Mouse (Mus musculus): ENCODE measurements at regions not wholly inside any gene's neighbourhood (a gene's known extent, or its start where the extent isn't known, plus 50 kb on each side); places are given as distances from the start of the nearest gene placed in this dataset.
A peak's percentile ranks its signal among the peaks of the same experiment; 100 is the strongest.

- no peaks in the 10 kb centered on the region for H3K27me3 ChIP-seq (replicated peaks; ENCODE audit: control insufficient read depth, insufficient read depth, low read length)
- no peak overlapping the region for H3K27ac ChIP-seq (ENCODE audit: low read length)
- H3K36me3 ChIP-seq (ENCODE audit: control insufficient read depth, insufficient read depth) = no peaks in the 10 kb centered on the region
- H3K4me3 ChIP-seq (replicated peaks; ENCODE audit: low read length) = no peak overlapping the region
- no peak overlapping the region for H3K4me2 ChIP-seq (ENCODE audit: low read length)
- no peak overlapping the region for H3K9ac ChIP-seq (replicated peaks; ENCODE audit: low read depth, low read length)
- H3K9me3 ChIP-seq (ENCODE audit: control insufficient read depth, low read length) = no peaks in the 10 kb centered on the region
- ATAC-seq = no peak
- H3K4me1 ChIP-seq (replicated peaks; ENCODE audit: control insufficient read depth, insufficient read depth, low read length) = no peaks in the 10 kb centered on the region
- WGBS = 92% methylated on average over 3 of the region's 3 CpGs
Measured at GRCm38 (mm10) chr10:91701822-91702221, 520.7 kb upstream of the Tmpo start.

- Histone ChIP-seq H3K4me2 (ENCODE audit: low read length) (no peak overlapping the region), H3K9ac (replicated peaks; ENCODE audit: low read depth, low read length) (no peak overlapping the region), H3K27ac (ENCODE audit: low read length) (no peak overlapping the region), H3K9me3 (ENCODE audit: control insufficient read depth, low read length) (no peaks in the 10 kb centered on the region), H3K27me3 (replicated peaks; ENCODE audit: control insufficient read depth, insufficient read depth, low read length) (no peaks in the 10 kb centered on the region), H3K36me3 (ENCODE audit: control insufficient read depth, insufficient read depth) (no peaks in the 10 kb centered on the region), H3K4me1 (replicated peaks; ENCODE audit: control insufficient read depth, insufficient read depth, low read length) (peaks cover 8% of the 10 kb centered on the region), H3K4me3 (replicated peaks; ENCODE audit: low read length) (no peak overlapping the region)
- WGBS = 45% methylated on average over 8 of the region's 8 CpGs
- no peak for ATAC-seq
Measured at GRCm38 (mm10) chr10:91686082-91686618, 505.0 kb upstream of the Tmpo start.

DNA sequence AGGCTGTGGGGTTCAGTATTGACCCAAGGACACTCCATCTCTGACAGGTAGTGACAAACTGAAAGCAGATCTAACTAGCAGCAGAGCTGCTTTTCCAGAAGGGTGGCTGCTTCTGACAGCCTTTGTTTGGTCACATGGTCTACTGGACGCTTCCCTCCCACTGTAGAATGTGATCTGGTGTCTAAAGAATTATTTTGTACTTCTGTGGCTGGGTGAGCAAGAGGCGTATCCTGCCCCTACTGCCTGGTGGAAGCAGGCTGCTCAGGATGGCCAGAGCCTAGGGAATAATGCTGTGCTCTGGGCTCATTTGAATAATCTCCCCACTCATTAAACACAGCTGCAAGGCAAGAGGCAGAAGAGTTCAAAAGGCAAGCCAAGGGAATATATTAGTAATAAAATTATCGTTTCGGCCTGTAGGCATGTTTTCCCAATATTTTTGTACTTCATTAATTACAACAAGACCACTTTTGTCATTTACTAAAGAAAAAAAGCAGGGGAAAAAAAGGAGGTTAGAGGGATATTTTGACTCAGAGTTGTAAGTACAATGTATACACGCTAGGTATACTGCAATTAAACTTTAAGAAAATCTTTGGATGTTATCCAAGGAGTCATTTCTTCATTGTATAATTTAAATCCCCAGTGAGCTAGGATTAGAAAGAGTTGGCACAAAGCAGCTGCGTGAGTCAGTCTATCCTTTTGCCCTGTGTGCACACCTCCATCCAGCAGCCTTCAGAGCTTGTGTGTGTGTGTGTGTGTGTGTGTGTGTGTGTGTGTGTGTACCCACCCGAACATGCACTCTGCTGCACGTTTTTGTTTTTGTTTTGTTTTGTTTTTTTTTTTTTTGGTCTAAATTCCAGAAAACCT is 504.3 kb upstream of the Tmpo start:
- peak; percentile 69 for ATAC-seq
- no peak overlapping the region for H3K4me2 ChIP-seq (ENCODE audit: low read length)
- no peak overlapping the region for H3K27ac ChIP-seq (ENCODE audit: low read length)
- H3K27me3 ChIP-seq (replicated peaks; ENCODE audit: control insufficient read depth, insufficient read depth, low read length) = no peaks in the 10 kb centered on the region
- no peak overlapping the region for H3K4me3 ChIP-seq (replicated peaks; ENCODE audit: low read length)
- H3K4me1 ChIP-seq (replicated peaks; ENCODE audit: control insufficient read depth, insufficient read depth, low read length) = peaks cover 8% of the 10 kb centered on the region
- H3K9ac ChIP-seq (replicated peaks; ENCODE audit: low read depth, low read length) = no peak overlapping the region
- 10% methylated on average over 8 of the region's 8 CpGs for WGBS
- no peaks in the 10 kb centered on the region for H3K9me3 ChIP-seq (ENCODE audit: control insufficient read depth, low read length)
- H3K36me3 ChIP-seq (ENCODE audit: control insufficient read depth, insufficient read depth) = no peaks in the 10 kb centered on the region

GRCm38 (mm10) chr10:91679641-91680040 is 498.5 kb upstream of the Tmpo start:
- ATAC-seq = no peak
- Histone ChIP-seq H3K9ac (replicated peaks; ENCODE audit: low read depth, low read length) (no peak overlapping the region), H3K27me3 (replicated peaks; ENCODE audit: control insufficient read depth, insufficient read depth, low read length) (no peaks in the 10 kb centered on the region; the same call in 1 of the 2 replicates), H3K27ac (ENCODE audit: low read length) (no peak overlapping the region), H3K4me1 (replicated peaks; ENCODE audit: control insufficient read depth, insufficient read depth, low read length) (no peaks in the 10 kb centered on the region), H3K4me3 (replicated peaks; ENCODE audit: low read length) (no peak overlapping the region), H3K4me2 (ENCODE audit: low read length) (no peak overlapping the region), H3K36me3 (ENCODE audit: control insufficient read depth, insufficient read depth) (no peaks in the 10 kb centered on the region), H3K9me3 (ENCODE audit: control insufficient read depth, low read length) (no peaks in the 10 kb centered on the region)

DNA sequence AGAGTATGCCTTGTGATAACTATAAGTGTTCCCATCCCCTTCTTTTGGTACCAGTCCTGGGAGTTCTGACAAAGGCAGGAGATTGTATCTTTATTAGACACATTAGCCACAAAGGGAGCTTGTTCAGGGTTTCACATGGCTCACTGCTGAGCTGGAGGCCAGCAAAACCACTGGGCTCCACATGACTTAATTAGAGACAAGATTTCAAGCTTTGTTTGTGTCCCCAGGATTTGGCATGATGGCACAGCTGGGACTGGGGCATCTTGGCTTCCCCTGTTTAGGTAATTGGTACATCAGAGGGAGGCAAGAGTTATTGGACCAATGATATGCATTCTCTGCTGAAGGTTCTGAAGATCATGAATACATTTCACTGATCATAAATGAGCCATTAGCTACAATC is 456.8 kb upstream of the Tmpo start:
- Histone ChIP-seq H3K4me1 (replicated peaks; ENCODE audit: control insufficient read depth, insufficient read depth, low read length) (no peaks in the 10 kb centered on the region), H3K4me3 (replicated peaks; ENCODE audit: low read length) (no peak overlapping the region), H3K36me3 (ENCODE audit: control insufficient read depth, insufficient read depth) (no peaks in the 10 kb centered on the region), H3K9me3 (ENCODE audit: control insufficient read depth, low read length) (no peaks in the 10 kb centered on the region), H3K27ac (ENCODE audit: low read length) (no peak overlapping the region), H3K27me3 (replicated peaks; ENCODE audit: control insufficient read depth, insufficient read depth, low read length) (no peaks in the 10 kb centered on the region), H3K4me2 (ENCODE audit: low read length) (no peak overlapping the region), H3K9ac (replicated peaks; ENCODE audit: low read depth, low read length) (no peak overlapping the region)
- no peak for ATAC-seq

DNA sequence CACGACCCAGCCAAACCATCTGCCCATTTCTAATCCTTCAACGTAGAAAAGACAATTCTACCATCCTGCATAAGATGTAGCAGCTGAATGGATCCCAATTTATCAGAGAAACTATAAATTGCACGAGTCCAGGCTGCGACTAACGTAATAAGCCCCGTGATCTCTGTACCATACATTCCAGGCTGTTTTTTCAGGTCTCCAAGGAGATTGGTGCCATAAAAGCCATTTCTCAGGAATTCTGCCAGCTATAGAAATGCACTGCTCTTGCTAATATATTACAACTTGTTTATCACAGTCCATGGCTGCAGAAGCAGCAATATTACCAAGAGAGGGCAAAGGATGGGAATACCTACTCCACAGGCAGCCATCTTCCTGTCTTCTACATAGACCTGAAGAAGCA is 447.6 kb upstream of the Tmpo start:
- no peak overlapping the region for H3K4me2 ChIP-seq (ENCODE audit: low read length)
- H3K27ac ChIP-seq (ENCODE audit: low read length) = no peak overlapping the region
- ATAC-seq = no peak
- H3K36me3 ChIP-seq (ENCODE audit: control insufficient read depth, insufficient read depth) = no peaks in the 10 kb centered on the region
- no peak overlapping the region for H3K4me3 ChIP-seq (replicated peaks; ENCODE audit: low read length)
- no peaks in the 10 kb centered on the region for H3K9me3 ChIP-seq (ENCODE audit: control insufficient read depth, low read length)
- WGBS = 32% methylated on average over 6 of the region's 6 CpGs
- no peak overlapping the region for H3K9ac ChIP-seq (replicated peaks; ENCODE audit: low read depth, low read length)
- peaks cover 3% of the 10 kb centered on the region for H3K4me1 ChIP-seq (replicated peaks; ENCODE audit: control insufficient read depth, insufficient read depth, low read length)
- no peaks in the 10 kb centered on the region for H3K27me3 ChIP-seq (replicated peaks; ENCODE audit: control insufficient read depth, insufficient read depth, low read length)

DNA sequence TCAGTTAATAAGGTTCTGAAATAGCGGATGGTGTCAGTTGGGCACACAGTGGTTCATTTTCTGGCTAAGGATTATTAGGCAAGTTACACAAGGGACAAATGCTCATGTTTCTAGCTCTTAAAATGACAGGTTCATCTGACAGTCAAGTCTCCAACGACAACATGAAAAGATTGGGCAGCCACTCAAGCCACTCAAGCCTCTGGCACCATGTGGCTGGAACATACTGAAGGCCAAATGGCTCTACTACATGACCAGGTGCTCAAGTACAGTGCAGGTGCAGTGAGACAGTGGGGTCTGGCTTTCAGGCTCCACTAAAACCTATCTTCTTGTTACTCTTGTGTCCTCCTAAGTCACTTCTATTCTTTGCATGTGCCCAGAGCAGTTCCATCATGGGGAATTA is 441.2 kb upstream of the Tmpo start:
- Histone ChIP-seq H3K9me3 (ENCODE audit: control insufficient read depth, low read length) (no peaks in the 10 kb centered on the region), H3K4me2 (ENCODE audit: low read length) (no peak overlapping the region), H3K9ac (replicated peaks; ENCODE audit: low read depth, low read length) (no peak overlapping the region), H3K36me3 (ENCODE audit: control insufficient read depth, insufficient read depth) (no peaks in the 10 kb centered on the region), H3K27me3 (replicated peaks; ENCODE audit: control insufficient read depth, insufficient read depth, low read length) (no peaks in the 10 kb centered on the region), H3K4me1 (replicated peaks; ENCODE audit: control insufficient read depth, insufficient read depth, low read length) (no peaks in the 10 kb centered on the region), H3K4me3 (replicated peaks; ENCODE audit: low read length) (no peak overlapping the region), H3K27ac (ENCODE audit: low read length) (no peak overlapping the region)
- ATAC-seq = no peak
- 82% methylated on average over 2 of the region's 2 CpGs for WGBS

DNA sequence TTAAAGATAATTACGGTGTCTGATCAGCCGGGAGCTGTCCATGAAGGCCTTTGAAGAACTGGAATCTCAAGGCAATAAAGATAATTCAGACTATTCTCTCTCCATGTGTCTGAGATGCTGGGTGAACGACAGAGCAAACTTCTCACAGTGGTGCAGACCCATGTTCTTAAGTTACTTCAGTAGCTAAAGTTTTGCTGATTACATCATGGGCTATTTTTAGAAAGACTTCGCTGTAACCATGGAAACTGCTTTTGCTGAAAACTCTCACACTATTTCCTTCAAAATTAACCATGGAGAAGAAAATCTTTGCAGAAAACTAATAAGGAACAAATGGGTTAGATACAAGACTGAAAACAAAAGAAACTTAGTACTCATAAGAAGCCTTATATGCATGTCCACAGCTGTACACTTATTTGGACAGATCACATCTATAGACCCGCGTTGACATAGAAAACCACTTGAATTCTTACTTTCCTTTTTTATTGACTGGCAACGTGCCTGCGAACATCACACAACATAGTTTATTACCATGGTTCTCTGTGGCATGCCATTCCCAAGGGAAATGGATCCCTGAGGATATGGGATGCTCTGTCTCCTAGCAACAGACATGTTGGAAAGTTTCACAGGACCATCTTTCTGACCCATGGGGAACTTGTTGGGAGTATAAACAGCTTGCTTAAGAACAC is 432.8 kb upstream of the Tmpo start:
- Histone ChIP-seq H3K4me2 (ENCODE audit: low read length) (no peak overlapping the region), H3K27me3 (replicated peaks; ENCODE audit: control insufficient read depth, insufficient read depth, low read length) (no peaks in the 10 kb centered on the region), H3K4me3 (replicated peaks; ENCODE audit: low read length) (no peak overlapping the region), H3K27ac (ENCODE audit: low read length) (peak overlapping the region; percentile 6; the same call in 1 of the 2 replicates), H3K4me1 (replicated peaks; ENCODE audit: control insufficient read depth, insufficient read depth, low read length) (peaks cover 12% of the 10 kb centered on the region), H3K9me3 (ENCODE audit: control insufficient read depth, low read length) (no peaks in the 10 kb centered on the region), H3K36me3 (ENCODE audit: control insufficient read depth, insufficient read depth) (no peaks in the 10 kb centered on the region), H3K9ac (replicated peaks; ENCODE audit: low read depth, low read length) (no peak overlapping the region)
- peak; percentile 66; the same call in 1 of the 2 replicates for ATAC-seq
- WGBS = 52% methylated on average over 8 of the region's 8 CpGs

DNA sequence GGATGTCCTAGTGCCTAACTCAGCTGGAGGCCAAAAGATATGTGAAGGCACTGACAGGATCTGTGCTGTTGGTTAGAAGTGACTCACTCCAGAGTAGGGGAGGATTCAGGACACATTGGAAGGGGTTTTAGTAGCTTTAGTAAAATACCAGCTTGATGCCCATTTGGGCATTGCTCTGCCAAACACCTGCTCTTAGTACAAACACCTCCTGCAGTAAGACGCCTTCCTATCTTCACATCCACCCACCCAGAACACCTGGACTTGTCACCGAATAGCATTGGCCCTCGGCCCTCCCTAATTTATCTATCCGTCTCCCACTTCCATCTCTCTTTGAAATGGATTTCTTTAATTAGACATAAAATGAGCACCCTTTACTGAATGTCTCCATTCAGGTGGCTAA is 430.9 kb upstream of the Tmpo start:
- 71% methylated on average over 4 of the region's 4 CpGs for WGBS
- ATAC-seq = no peak
- Histone ChIP-seq H3K27ac (ENCODE audit: low read length) (no peak overlapping the region), H3K4me1 (replicated peaks; ENCODE audit: control insufficient read depth, insufficient read depth, low read length) (peaks cover 12% of the 10 kb centered on the region), H3K36me3 (ENCODE audit: control insufficient read depth, insufficient read depth) (no peaks in the 10 kb centered on the region), H3K9me3 (ENCODE audit: control insufficient read depth, low read length) (no peaks in the 10 kb centered on the region), H3K4me3 (replicated peaks; ENCODE audit: low read length) (no peak overlapping the region), H3K9ac (replicated peaks; ENCODE audit: low read depth, low read length) (no peak overlapping the region), H3K4me2 (ENCODE audit: low read length) (no peak overlapping the region), H3K27me3 (replicated peaks; ENCODE audit: control insufficient read depth, insufficient read depth, low read length) (no peaks in the 10 kb centered on the region)

Measured in forebrain, embryonic 16.5 days (tissue).